Mouse (Mus musculus) Patski (cell line): ENCODE data around the gene Msx2. TPM values are rescaled to one million over a fixed set of nuclear protein-coding genes. Genes with fewer than 3 reads are reported as not detected.

Source experiments
- ATAC-seq: fragments of 100-300 bp; one replicate; pipeline ENCODE4 v1.8.0; 2021
- CTCF ChIA-PET: fragments of 350-600 bp; sonication (Branson Sonifier 250); formaldehyde crosslinking; loops from one replicate; lab custom pipeline; 2022; ENCODE audit warnings: inconsistent platforms; lab: Charles Lee
- POLR2A ChIA-PET: fragments of 350-600 bp; sonication (Branson Sonifier 250); formaldehyde crosslinking; loops from one replicate; lab custom pipeline; 2022; ENCODE audit warnings: antibody characterized with exemption, inconsistent platforms; lab: Charles Lee
- DNase-seq: peaks from one replicate; pipeline ENCODE4 v3.0.0-alpha.2; 2011; ENCODE audit warnings: low read depth, low spot score
- H3K27me3 ChIP-seq: fragments of 371-371 bp; one replicate; pipeline ENCODE4 v1.5.1; 2021
- CTCF ChIP-seq: fragments of 100-300 bp; IDR thresholded peaks from one replicate; pipeline ENCODE4 v1.5.1; 2021
- in situ Hi-C: fragments of 300-500 bp; cut with MboI; formaldehyde crosslinking; loops from 3 replicates; pipeline ENCODE4 v1.11.1; 2018; ENCODE audit warnings: low pct_unique_long_range_greater_than_20kb, mixed read lengths
- polyA plus RNA-seq: library from polyadenylated mRNA; unstranded; gene quantifications from one replicate; pipeline ENCODE4 v1.2.3, GENCODE M21; 2021

Gene Msx2
- polyA plus RNA-seq, 1 experiment from 2014 or later, result not detected

DNA sequence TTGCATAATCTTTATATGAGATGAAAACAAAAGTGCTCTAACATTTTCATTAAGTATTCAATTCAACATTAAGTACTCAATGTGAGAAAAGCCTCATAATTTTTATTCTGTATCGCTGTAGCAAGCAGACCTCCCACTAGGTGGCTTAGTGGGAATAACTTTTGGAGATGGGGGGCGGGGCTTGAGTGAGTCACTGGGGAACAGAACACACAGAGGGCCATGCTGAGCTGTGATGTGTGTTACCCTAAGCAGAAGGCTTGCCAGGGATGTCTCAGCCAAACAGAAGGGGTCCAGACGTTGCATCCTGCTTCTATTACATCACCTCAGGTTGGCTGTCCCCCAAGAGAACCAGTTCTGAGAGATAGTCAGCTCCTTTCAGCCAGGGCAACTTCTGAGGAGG is 29.3 kb downstream of the Msx2 start:
- peak; percentile 34 for DNase-seq
- H3K27me3 ChIP-seq, result no peaks in the 10 kb centered on the region
- peak; percentile 87 for ATAC-seq
- ChIA-PET POLR2A (no interaction called here), CTCF (interaction anchor here (1.5 kb wide), 1 partner anchor 17 kb away, joined by 8 read pairs; no protein-coding TSS in a partner anchor)
- peak; percentile 60 for TF ChIP-seq CTCF
- in situ Hi-C loops, result no loop called here

DNA sequence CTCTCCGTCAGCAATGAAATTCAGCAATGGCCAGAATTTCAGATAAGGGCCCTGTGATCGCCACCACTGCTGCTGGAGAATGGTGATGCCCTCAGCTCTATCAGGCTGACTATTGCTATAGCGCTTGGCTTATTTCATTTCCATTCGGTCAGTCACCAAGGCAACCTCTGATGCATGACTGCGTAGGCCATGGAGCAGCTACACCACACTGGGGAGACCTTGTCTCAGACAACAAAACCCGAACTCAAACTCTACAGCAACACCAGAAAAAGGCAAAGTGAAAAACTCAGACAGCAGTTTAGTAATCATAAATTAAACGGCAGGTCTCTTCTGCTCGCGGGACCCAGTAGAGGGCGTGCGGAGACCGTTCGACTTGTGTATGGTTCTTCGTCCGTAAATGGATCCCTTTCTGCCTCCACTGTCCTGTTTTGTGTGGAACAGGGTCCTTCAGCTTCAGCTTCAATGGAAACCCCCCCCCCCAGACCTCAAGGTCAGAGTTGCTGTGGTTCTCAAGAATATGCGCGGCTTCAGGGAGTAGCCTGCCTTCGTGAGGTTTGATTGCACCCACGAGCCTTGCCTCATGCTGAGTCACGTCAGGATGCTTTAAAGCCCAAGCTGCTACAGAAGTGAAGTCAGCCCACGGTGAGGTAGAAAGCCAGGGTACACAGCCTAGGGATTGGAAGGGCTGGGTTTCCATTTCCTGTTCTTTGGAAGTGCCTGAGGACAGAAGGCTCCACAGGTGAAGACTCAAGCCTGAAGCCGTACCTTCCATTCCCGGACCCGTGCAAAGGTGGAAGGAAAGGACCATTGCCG is 30.5 kb downstream of the Msx2 start:
- in situ Hi-C loops, result no loop called here
- DNase-seq, result no peak
- CTCF ChIA-PET, result no interaction called here
- POLR2A ChIA-PET, result no interaction called here
- no peak for ATAC-seq
- no peaks in the 10 kb centered on the region for H3K27me3 ChIP-seq
- peak; percentile 35 for TF ChIP-seq CTCF

DNA sequence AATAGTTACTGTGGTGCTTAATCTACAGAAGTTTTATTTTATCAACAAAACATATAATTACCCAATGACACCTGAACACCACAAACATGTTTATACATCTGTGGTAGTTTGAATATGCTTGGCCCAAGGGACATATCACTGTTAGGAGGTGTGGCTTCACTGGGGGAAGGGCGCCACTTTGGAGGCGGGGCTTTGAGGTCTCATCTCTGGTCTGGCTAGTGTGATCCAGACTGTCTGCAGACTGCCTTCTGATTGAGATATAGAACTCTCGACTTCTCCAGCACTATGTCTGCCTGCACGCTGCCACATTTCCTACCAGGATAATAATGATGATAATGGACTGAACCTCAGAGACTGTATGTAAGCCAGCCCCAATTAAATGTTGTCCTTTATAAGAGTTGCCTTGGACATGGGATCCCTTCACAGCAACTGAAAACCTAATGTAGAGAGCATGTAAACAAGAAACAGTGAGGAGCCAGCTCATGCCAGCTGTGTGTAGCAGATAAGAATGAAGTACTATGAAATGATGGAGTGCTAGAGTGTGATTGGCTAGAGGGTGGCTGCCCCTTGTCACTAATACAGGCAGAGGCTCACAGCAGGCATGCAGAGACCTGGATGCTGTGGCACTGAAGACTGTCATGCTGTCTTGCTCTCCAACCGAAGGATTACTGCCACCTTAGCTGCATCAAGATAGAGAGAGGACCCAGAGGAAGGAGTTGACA is 31.4 kb downstream of the Msx2 start:
- ATAC-seq (no peak), DNase-seq (no peak)
- ChIA-PET POLR2A (no interaction called here), CTCF (no interaction called here)
- TF ChIP-seq CTCF, result no peak
- in situ Hi-C loops, result no loop called here
- H3K27me3 ChIP-seq, result no peaks in the 10 kb centered on the region

- POLR2A ChIA-PET, result no interaction called here
- no peaks in the 10 kb centered on the region for H3K27me3 ChIP-seq
- ATAC-seq (no peak), DNase-seq (no peak)
- no peak for TF ChIP-seq CTCF
- CTCF ChIA-PET, result interaction anchor here (4.2 kb wide), 1 partner anchor 13 kb away, joined by 23 read pairs; no protein-coding TSS in a partner anchor
- in situ Hi-C loops, result no loop called here
These were observed 32.9 kb downstream of the Msx2 start for GRCm38 (mm10) chr13:53439957-53440356.

- H3K27me3 ChIP-seq, result peaks cover 11% of the 10 kb centered on the region
- ChIA-PET CTCF (interaction anchor here (0.6 to 3.2 kb wide), 20 partner anchors 9 to 534 kb away, joined by 3 to 23 read pairs (median 4); no protein-coding TSS in a partner anchor), POLR2A (no interaction called here)
- peak; percentile 99 for TF ChIP-seq CTCF
- in situ Hi-C loops, result loop anchor here (10.0 kb wide), 1 partner anchor 312 kb away; no protein-coding TSS in a partner anchor
- DNase-seq, result peak; percentile 47
- ATAC-seq, result peak; percentile 73
These were observed 46.4 kb downstream of the Msx2 start for GRCm38 (mm10) chr13:53426507-53426906.

- H3K27me3 ChIP-seq, result peaks cover 16% of the 10 kb centered on the region
- ChIA-PET POLR2A (no interaction called here), CTCF (no interaction called here)
- ATAC-seq (no peak), DNase-seq (no peak)
- no peak for TF ChIP-seq CTCF
- in situ Hi-C loops, result loop anchor here (10.0 kb wide), 1 partner anchor 306 kb away; no protein-coding TSS in a partner anchor
These were observed 51.7 kb downstream of the Msx2 start for GRCm38 (mm10) chr13:53421189-53421588.

DNA sequence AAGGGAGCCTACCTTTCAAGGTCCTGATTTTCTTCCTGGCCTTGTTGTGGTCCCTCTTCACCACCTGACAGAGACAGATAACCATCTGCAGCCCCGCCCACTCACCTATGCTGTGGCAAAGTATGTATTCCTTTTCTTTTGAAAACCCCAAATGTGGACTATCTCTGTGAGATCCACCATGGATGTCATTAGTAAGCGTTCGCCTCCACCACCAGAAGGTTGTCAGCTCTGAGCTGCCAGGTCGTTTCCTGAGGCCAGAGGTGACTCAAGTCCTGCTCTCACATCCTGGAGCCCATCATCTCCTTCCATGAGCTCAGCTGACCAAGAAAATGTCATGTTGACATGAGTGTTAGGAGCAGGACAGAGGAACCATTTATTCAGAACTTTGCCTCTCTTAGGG is 52.1 kb downstream of the Msx2 start:
- CTCF ChIA-PET, result no interaction called here
- in situ Hi-C loops, result loop anchor here (10.0 kb wide), 1 partner anchor 306 kb away; no protein-coding TSS in a partner anchor

DNA sequence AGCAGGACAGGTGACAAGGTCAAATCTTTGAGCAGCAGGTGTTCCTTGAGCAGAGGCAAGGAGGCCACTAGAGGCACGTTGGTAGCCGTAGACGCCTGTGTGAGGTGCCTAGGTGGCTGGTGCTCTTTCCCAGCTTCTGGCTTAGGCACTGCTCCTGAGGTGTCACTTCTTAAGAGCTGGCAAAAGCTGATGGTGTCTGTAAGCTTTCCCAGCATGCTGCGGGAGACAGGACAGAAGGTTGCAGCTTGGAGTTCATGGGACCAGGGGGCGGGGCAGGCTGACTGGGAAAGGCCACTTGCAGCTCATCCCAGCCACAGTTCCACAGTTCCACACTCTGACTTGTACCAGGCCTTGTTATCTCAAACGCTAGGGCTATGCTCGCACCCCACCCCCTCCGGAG is 53.2 kb downstream of the Msx2 start:
- ChIA-PET CTCF (no interaction called here), POLR2A (interaction anchor here (0.7 kb wide), 1 partner anchor 898 kb away, joined by 3 read pairs; no protein-coding TSS in a partner anchor)
- ATAC-seq, result no peak
- no peak for TF ChIP-seq CTCF
- in situ Hi-C loops, result loop anchor here (10.0 kb wide), 1 partner anchor 305 kb away; no protein-coding TSS in a partner anchor
- H3K27me3 ChIP-seq, result peaks cover 16% of the 10 kb centered on the region
- DNase-seq, result no peak

More for the DNA sequence above, 52.1 kb downstream of the Msx2 start:
- ATAC-seq, result no peak
- POLR2A ChIA-PET, result no interaction called here
- DNase-seq, result no peak
- TF ChIP-seq CTCF, result no peak
- peaks cover 16% of the 10 kb centered on the region for H3K27me3 ChIP-seq

DNA sequence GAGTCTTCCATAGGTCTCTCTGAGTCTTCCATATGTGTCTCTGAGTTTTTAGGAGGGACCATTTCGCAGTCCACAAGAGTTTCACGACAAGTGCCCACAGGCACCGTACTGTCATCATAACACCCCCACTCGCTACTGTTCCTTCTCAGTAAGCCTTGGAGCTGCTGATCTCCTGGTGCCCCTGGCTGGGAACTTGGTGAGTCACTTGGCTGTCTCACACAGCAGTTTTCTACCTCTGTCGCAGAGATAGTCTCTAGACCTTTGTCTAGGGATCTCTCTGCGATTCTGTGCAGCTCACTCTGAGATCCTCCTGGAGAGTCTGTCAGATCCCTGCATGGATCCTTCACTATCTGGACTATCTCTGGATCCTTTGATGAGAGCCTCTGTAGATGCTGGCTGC is 55.2 kb downstream of the Msx2 start:
- TF ChIP-seq CTCF, result no peak
- POLR2A ChIA-PET, result no interaction called here
- no peak for DNase-seq
- in situ Hi-C loops, result no loop called here
- no peak for ATAC-seq
- H3K27me3 ChIP-seq, result peaks cover 12% of the 10 kb centered on the region
- CTCF ChIA-PET, result interaction anchor here (2.6 kb wide), 1 partner anchor 10 kb away, joined by 12 read pairs; no protein-coding TSS in a partner anchor

Other genes with a start within 250 kb of the Msx2 start
- gene Ror2, start 186.9 kb downstream of the Msx2 start, polyA plus RNA-seq, result not detected
- gene Sptlc1, start 95.7 kb downstream of the Msx2 start, polyA plus RNA-seq, result 41.1 TPM